Mouse (Mus musculus) hindbrain, postnatal 0 days (tissue): ENCODE measurements at regions not wholly inside any gene's neighbourhood (a gene's known extent, or its start where the extent isn't known, plus 50 kb on each side); places are given as distances from the start of the nearest gene placed in this dataset.

Experiments
- ATAC-seq: fragments of 200-750 bp; cut with Nextera tagmentation; 2 replicates; pipeline ENCODE4 v1.8.0; 2017; ENCODE audit warnings: mild to moderate bottlenecking, moderate TSS enrichment, moderate library complexity
- DNase-seq: peaks from one replicate; pipeline ENCODE4 v3.0.0-alpha.2; 2015; ENCODE audit warnings: low spot score
- H3K27ac ChIP-seq: fragments of 300-500 bp; sonication (generic); 2 replicates; pipeline ENCODE4 v1.5.1; 2014; ENCODE audit warnings: mild to moderate bottlenecking
- H3K27me3 ChIP-seq: fragments of 300-500 bp; sonication (generic); 2 replicates; pipeline ENCODE4 v1.6.1; 2014; ENCODE audit warnings: low read length, mixed read lengths; ENCODE audit not compliant: insufficient read depth
- H3K36me3 ChIP-seq: fragments of 300-500 bp; sonication (generic); 2 replicates; pipeline ENCODE4 v1.6.1; 2014; ENCODE audit warnings: low read length, mixed read lengths; ENCODE audit not compliant: insufficient read depth
- H3K4me1 ChIP-seq: fragments of 300-500 bp; sonication (generic); 2 replicates; pipeline ENCODE4 v1.6.1; 2014; ENCODE audit warnings: antibody characterized with exemption, low read length, mixed read lengths; ENCODE audit not compliant: insufficient read depth
- H3K4me2 ChIP-seq: fragments of 300-500 bp; sonication (generic); 2 replicates; pipeline ENCODE4 v1.6.1; 2014; ENCODE audit warnings: low read depth, mild to moderate bottlenecking, low read length, moderate library complexity, mixed read lengths
- H3K4me3 ChIP-seq: fragments of 300-500 bp; sonication (generic); 2 replicates; pipeline ENCODE4 v1.5.1; 2014; ENCODE audit warnings: low read length
- H3K9ac ChIP-seq: fragments of 300-500 bp; sonication (generic); replicated peaks from 2 replicates; pipeline ENCODE4 v1.6.1; 2014; ENCODE audit warnings: mild to moderate bottlenecking, low read length, moderate library complexity, mixed read lengths
- H3K9me3 ChIP-seq: fragments of 300-500 bp; sonication (generic); 2 replicates; pipeline ENCODE4 v1.6.1; 2016; ENCODE audit warnings: low read length, mixed read lengths
- CTCF ChIP-seq: IDR thresholded peaks from 2 replicates; pipeline ENCODE4 v1.5.1; 2016; ENCODE audit warnings: antibody characterized with exemption, control low read depth, low read depth
- WGBS: fragments of 180-500 bp; shearing (Covaris S2); extraction: QIAGEN DNeasy Blood & Tissue Kit; methylation state at CpG from one replicate; pipeline ENCODE4 v1.1.7; 2014; 5-methylcytosine and 5-hydroxymethylcytosine counted together

DNA sequence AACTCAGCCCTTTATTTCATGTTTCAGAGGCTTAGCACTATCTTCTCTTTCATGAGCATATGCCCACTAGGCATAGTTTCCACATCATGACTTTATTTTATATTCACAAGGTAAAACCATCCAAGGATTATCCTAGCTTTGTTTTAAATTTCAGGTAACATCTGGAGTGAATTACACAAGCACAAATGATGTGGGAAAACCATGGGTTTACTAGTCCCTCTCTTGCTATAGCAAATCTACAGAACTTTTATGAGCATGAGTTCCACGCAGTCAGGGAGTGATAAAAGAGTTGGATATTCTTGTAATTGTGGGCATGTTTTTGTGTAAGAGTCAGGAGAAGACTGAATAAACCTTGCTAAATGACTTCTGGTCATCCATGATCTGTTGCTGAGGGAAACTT, 78.0 kb upstream of the Gm11232 start:
- ATAC-seq, result no peak
- H3K27ac ChIP-seq, result no peak overlapping the region
- 89% methylated on average over 1 of the region's 1 CpGs for WGBS
- H3K4me3 ChIP-seq, result no peak overlapping the region
- H3K4me2 ChIP-seq, result no peak overlapping the region
- TF ChIP-seq CTCF, result no peak
- 0 out of 2 replicates have a peak, but pooled peaks cover 2% of the 10 kb centered on the region for H3K4me1 ChIP-seq
- no peaks in the 10 kb centered on the region for H3K36me3 ChIP-seq
- H3K27me3 ChIP-seq, result no peaks in the 10 kb centered on the region
- H3K9me3 ChIP-seq, result no peaks in the 10 kb centered on the region
- no peak overlapping the region for H3K9ac ChIP-seq
- DNase-seq, result no peak

DNA sequence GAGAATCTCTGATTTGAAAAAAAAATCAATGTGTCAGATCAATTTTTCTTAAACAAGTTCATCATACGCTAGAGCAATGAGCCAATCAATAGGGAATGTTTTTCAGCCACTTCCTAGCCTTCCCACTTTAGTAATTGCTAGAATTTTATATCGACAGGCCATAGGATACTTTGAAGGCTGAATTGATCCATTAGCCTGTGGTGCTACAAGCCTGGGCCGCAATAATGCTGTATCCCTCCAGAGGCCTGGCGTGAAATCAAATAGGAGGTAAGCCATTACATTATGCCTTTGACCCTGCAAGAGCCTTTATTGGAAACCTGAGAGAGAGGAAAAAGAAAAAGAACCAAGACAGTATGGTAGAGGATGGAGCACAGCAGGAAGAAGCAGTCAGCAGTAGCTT, 53.7 kb upstream of the Gm11232 start:
- no peaks in the 10 kb centered on the region for H3K4me1 ChIP-seq
- ATAC-seq, result no peak

DNA sequence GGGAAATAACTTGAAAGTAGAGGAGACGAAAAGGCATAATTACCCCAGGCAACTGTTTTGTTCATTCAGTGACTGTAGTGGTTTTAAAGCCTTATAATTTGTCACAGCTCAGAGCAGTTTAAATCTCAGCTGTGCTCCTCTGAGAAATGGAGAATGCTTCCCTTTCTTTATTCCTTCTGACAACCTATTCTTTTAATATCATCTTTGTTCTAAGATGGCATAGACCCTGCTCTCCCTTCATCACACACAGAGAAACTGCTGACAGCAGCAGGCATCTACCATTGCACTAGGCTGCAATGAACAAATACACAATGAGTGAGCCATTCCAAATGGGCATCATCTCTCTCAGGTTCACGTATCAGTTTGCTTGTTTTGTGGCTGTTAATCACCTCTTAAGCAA, 50.5 kb upstream of the Gm11232 start:
- Histone ChIP-seq H3K27ac (no peak overlapping the region), H3K36me3 (no peaks in the 10 kb centered on the region), H3K9me3 (no peaks in the 10 kb centered on the region), H3K4me2 (no peak overlapping the region), H3K27me3 (no peaks in the 10 kb centered on the region), H3K9ac (no peak overlapping the region), H3K4me3 (no peak overlapping the region), H3K4me1 (no peaks in the 10 kb centered on the region)
- DNase-seq, result no peak
- WGBS, result 51% methylated on average over 2 of the region's 2 CpGs
- TF ChIP-seq CTCF, result no peak
- no peak for ATAC-seq

More for the DNA sequence above, 53.7 kb upstream of the Gm11232 start:
- no peak for TF ChIP-seq CTCF
- WGBS, result 84% methylated on average over 4 of the region's 4 CpGs
- H3K27me3 ChIP-seq, result no peaks in the 10 kb centered on the region
- H3K9ac ChIP-seq, result no peak overlapping the region
- H3K36me3 ChIP-seq, result no peaks in the 10 kb centered on the region
- H3K4me3 ChIP-seq, result no peak overlapping the region
- H3K27ac ChIP-seq, result no peak overlapping the region
- DNase-seq, result no peak
- no peak overlapping the region for H3K4me2 ChIP-seq
- H3K9me3 ChIP-seq, result no peaks in the 10 kb centered on the region
